Mouse (Mus musculus) C2C12 (cell line): ENCODE data around the gene Hyal2.

Source experiments
- CEBPB ChIP-seq: IDR thresholded peaks from one replicate; pipeline ENCODE4 v1.6.1; 2011; ENCODE audit warnings: low read depth, mild to moderate bottlenecking, control low read depth, moderate library complexity
- CTCF ChIP-seq: IDR thresholded peaks from one replicate; pipeline ENCODE4 v1.5.1; 2011; ENCODE audit not compliant: control insufficient read depth, insufficient read depth, insufficient read length
- FOSL1 ChIP-seq: IDR thresholded peaks from one replicate; pipeline ENCODE4 v1.8.0; 2011; ENCODE audit warnings: mild to moderate bottlenecking, low read length; ENCODE audit not compliant: poor library complexity, insufficient read depth, severe bottlenecking
- MYOD1 ChIP-seq: IDR thresholded peaks from one replicate; pipeline ENCODE4 v1.6.1; 2011; ENCODE audit warnings: low read depth; ENCODE audit not compliant: control insufficient read depth, insufficient read length

DNA sequence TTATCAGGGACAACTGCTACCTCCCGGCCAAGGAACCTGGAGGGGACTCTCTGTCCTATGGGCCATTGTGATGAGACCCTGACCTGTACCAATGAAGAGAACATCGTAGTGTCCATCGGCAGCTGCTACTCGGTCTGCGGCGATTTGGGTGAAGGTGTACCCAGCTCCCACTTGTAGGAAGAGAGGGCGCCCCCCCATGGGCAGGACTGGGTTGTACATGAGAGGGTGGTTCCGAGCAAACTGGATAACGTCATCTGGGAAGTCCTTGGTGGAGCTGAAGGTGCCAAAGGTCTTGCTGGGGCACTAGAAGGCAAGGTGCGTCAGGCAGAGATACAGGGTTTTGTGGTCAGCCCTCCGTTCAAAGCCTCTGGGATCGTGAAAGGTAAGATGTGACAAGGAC, 33.0 kb downstream of the Hyal2 start:
- no peak for TF ChIP-seq FOSL1
- no peak for TF ChIP-seq CTCF
- TF ChIP-seq MYOD1, result no peak
- TF ChIP-seq CEBPB, result no peak
